Comparison of ENCODE assay signal across 15 mouse cellular contexts in genomic region chr10:95085688-95086268, GRCm38 (mm10).
DNase-seq lines count a peak whose midpoint lies in the region; ATAC-seq lines count a peak whose summit lies in the region.
"Had no signal": no experiment of that assay in that cellular context is flagged by ENCODE, and none has a peak within 500 bp of the region (broad histone marks: within the 10 kb centered on the region; RNA-seq: fewer than 3 reads in every experiment).

No protein-coding gene starts in this region.

- ATAC-seq in frontal cortex, adult (ENCODE audit: low TSS enrichment) = peak; percentile 69
- ATAC-seq: forebrain, embryonic 14.5 days had no signal

- DNase-seq in frontal cortex, postnatal 10 days (ENCODE audit: low spot score in 2 of 2) = no peak
- DNase-seq in right cerebral cortex, adult 18-20 months = peak; percentile 41
- no peak for DNase-seq in right cerebral cortex, postnatal 4 days
- peak; percentile 71 for DNase-seq in brain, adult 2 months (ENCODE audit: low read depth, low spot score)
- peak; percentile 47 for DNase-seq in telencephalon, adult 2 months (ENCODE audit: low read depth, low spot score)
- DNase-seq in thymus, postnatal 25 days = no peak
- no peak for DNase-seq in kidney, postnatal 36 days
- DNase-seq: adrenal gland, postnatal 14 days; B cell, adult 2 months; cerebellum, adult 2 months; cerebellum, postnatal 10 days; gastrocnemius, postnatal 14 days; heart, postnatal 36 days had no signal

Comparison
In these comparisons a context has a peak if more than half of its experiments do, and no peak if none do; other contexts are left out.
1. DNase-seq: peak in right cerebral cortex, adult 18-20 months (single experiment), brain, adult 2 months (single experiment) and telencephalon, adult 2 months (single experiment); none in frontal cortex, postnatal 10 days (0 of 2), right cerebral cortex, postnatal 4 days (single experiment), thymus, postnatal 25 days (single experiment) and kidney, postnatal 36 days (0 of 2).